Mouse (Mus musculus) testis, adult 2 months (tissue): ENCODE measurements around the gene Bicral. TPM values are rescaled to one million over a fixed set of nuclear protein-coding genes. Genes with fewer than 3 reads are reported as not detected.
"Not testable (repeated sequence)": the region's sequence is repeated elsewhere in the genome, so short reads cannot be mapped to it uniquely, and the experiment has no call there.

Source experiments
- H3K27ac ChIP-seq: fragments of 200-500 bp; 2 replicates; pipeline ENCODE4 v1.5.1; 2012; ENCODE audit warnings: low read depth, low read length; ENCODE audit not compliant: control insufficient read depth, insufficient read depth
- H3K27me3 ChIP-seq: fragments of 200-500 bp; 2 replicates; pipeline ENCODE4 v1.6.1; 2012; ENCODE audit warnings: mild to moderate bottlenecking, low read length, moderate library complexity; ENCODE audit not compliant: control insufficient read depth, insufficient read depth
- H3K36me3 ChIP-seq: fragments of 200-500 bp; 2 replicates; pipeline ENCODE4 v1.6.1; 2012; ENCODE audit warnings: mild to moderate bottlenecking, low read length; ENCODE audit not compliant: control insufficient read depth, insufficient read depth
- H3K4me1 ChIP-seq: fragments of 200-500 bp; 2 replicates; pipeline ENCODE4 v1.6.1; 2012; ENCODE audit warnings: low read length; ENCODE audit not compliant: control insufficient read depth, insufficient read depth
- H3K4me3 ChIP-seq: fragments of 200-500 bp; 2 replicates; pipeline ENCODE4 v1.5.1; 2012; ENCODE audit warnings: low read depth, mild to moderate bottlenecking, low read length, moderate library complexity, mixed read lengths; ENCODE audit not compliant: control insufficient read depth
- CTCF ChIP-seq: fragments of 200-500 bp; IDR thresholded peaks from 2 replicates; pipeline ENCODE4 v1.5.1; 2012; ENCODE audit warnings: low read depth, mild to moderate bottlenecking, inconsistent platforms, low read length, moderate library complexity; ENCODE audit not compliant: control insufficient read depth, insufficient read depth, insufficient replicate concordance
- POLR2A ChIP-seq: fragments of 200-500 bp; IDR thresholded peaks from 2 replicates; pipeline ENCODE4 v1.6.1; 2012; ENCODE audit warnings: low read depth, mild to moderate bottlenecking, inconsistent platforms, low read length, moderate library complexity; ENCODE audit not compliant: control insufficient read depth
- polyA plus RNA-seq: library from polyadenylated mRNA; depleted of rRNA; stranded (reverse); fragments of >200 nt; gene quantifications from 2 replicates; pipeline ENCODE4 v1.2.3, GENCODE M21; 2012

Gene Bicral
- polyA plus RNA-seq, 1 experiment, result 13.2 TPM

GRCm38 (mm10) chr17:46852725-46853124, 5.6 kb downstream of the Bicral start:
- H3K27me3 ChIP-seq, result no peaks in the 10 kb centered on the region
- peaks cover 25% of the 10 kb centered on the region for H3K4me1 ChIP-seq
- no peaks in the 10 kb centered on the region for H3K36me3 ChIP-seq
- peak overlapping the region; percentile 10; the same call in 1 of the 2 replicates for H3K27ac ChIP-seq
- TF ChIP-seq CTCF (no peak), POLR2A (peak; percentile 30; the same call in 1 of the 2 replicates)
- H3K4me3 ChIP-seq, result no peak overlapping the region

- Histone ChIP-seq H3K4me3 (no peak overlapping the region), H3K36me3 (no peaks in the 10 kb centered on the region), H3K27ac (no peak overlapping the region), H3K27me3 (no peaks in the 10 kb centered on the region), H3K4me1 (no peaks in the 10 kb centered on the region)
- no peak for TF ChIP-seq CTCF
- TF ChIP-seq POLR2A, result no peak
These were observed 11.1 kb downstream of the Bicral start for GRCm38 (mm10) chr17:46847206-46847605.

- H3K4me3 ChIP-seq, H3K27me3 ChIP-seq, H3K27ac ChIP-seq, H3K36me3 ChIP-seq, H3K4me1 ChIP-seq: not testable (repeated sequence)
These were observed 11.7 kb downstream of the Bicral start for GRCm38 (mm10) chr17:46846573-46846972.

GRCm38 (mm10) chr17:46845262-46845661, 13.0 kb downstream of the Bicral start:
- H3K4me1 ChIP-seq, result no peaks in the 10 kb centered on the region
- no peaks in the 10 kb centered on the region for H3K27me3 ChIP-seq
- no peak overlapping the region for H3K27ac ChIP-seq
- H3K36me3 ChIP-seq, result no peaks in the 10 kb centered on the region
- no peak overlapping the region for H3K4me3 ChIP-seq
- TF ChIP-seq POLR2A (no peak), CTCF (no peak)

GRCm38 (mm10) chr17:46844811-46845210, 13.5 kb downstream of the Bicral start:
- Histone ChIP-seq H3K27me3 (no peaks in the 10 kb centered on the region), H3K4me1 (no peaks in the 10 kb centered on the region), H3K36me3 (no peaks in the 10 kb centered on the region), H3K27ac (no peak overlapping the region), H3K4me3 (no peak overlapping the region)
- TF ChIP-seq CTCF (no peak), POLR2A (no peak)

- no peaks in the 10 kb centered on the region for H3K27me3 ChIP-seq
These were observed 14.6 kb downstream of the Bicral start for GRCm38 (mm10) chr17:46843716-46844115.

GRCm38 (mm10) chr17:46843022-46843421, 15.3 kb downstream of the Bicral start:
- H3K27ac ChIP-seq, result no peak overlapping the region
- peaks cover 3% of the 10 kb centered on the region for H3K4me1 ChIP-seq
- no peaks in the 10 kb centered on the region for H3K27me3 ChIP-seq
- no peak overlapping the region for H3K4me3 ChIP-seq
- no peaks in the 10 kb centered on the region; the same call in 1 of the 2 replicates for H3K36me3 ChIP-seq
- no peak for TF ChIP-seq POLR2A
- no peak for TF ChIP-seq CTCF

More at GRCm38 (mm10) chr17:46843716-46844115, 14.6 kb downstream of the Bicral start:
- Histone ChIP-seq H3K36me3 (no peaks in the 10 kb centered on the region), H3K27ac (no peak overlapping the region), H3K4me1 (no peaks in the 10 kb centered on the region), H3K4me3 (no peak overlapping the region)
- no peak for TF ChIP-seq POLR2A

GRCm38 (mm10) chr17:46840304-46841010, 17.8 kb downstream of the Bicral start:
- no peak overlapping the region for H3K4me3 ChIP-seq
- TF ChIP-seq CTCF (no peak), POLR2A (no peak)
- peaks cover 1% of the 10 kb centered on the region; the same call in 1 of the 2 replicates for H3K36me3 ChIP-seq
- H3K27ac ChIP-seq, result no peak overlapping the region
- H3K27me3 ChIP-seq, result no peaks in the 10 kb centered on the region
- peaks cover 3% of the 10 kb centered on the region for H3K4me1 ChIP-seq
